Comparison of ENCODE assay signal across 10 mouse cellular contexts in genomic region chr9:25570436-25570835, GRCm38 (mm10).
DNase-seq lines count a peak whose midpoint lies in the region; ATAC-seq and TF ChIP-seq lines count a peak whose summit lies in the region.
"Had no signal": no experiment of that assay in that cellular context is flagged by ENCODE, and none has a peak within 500 bp of the region (broad histone marks: within the 10 kb centered on the region; RNA-seq: fewer than 3 reads in every experiment).

No protein-coding gene starts in this region.

- 58% methylated on average over 9 of the region's 9 CpGs for WGBS in liver, embryonic 14.5 days (ENCODE audit: insufficient replicate concordance)
- 75% methylated on average over 9 of the region's 9 CpGs for WGBS in stomach, embryonic 15.5 days

- H3K27ac ChIP-seq in gastrocnemius, adult 2 months, result peak overlapping the region; percentile 56
- H3K27ac ChIP-seq in liver, embryonic 14.5 days, result no peak overlapping the region
- H3K27ac ChIP-seq in stomach, embryonic 15.5 days, result 0 out of 2 replicates have a peak overlapping the region, but pooled peaks have one; percentile 69

- peak; percentile 55 for ATAC-seq in liver, embryonic 14.5 days (ENCODE audit: insufficient read depth)
- ATAC-seq in stomach, embryonic 15.5 days (ENCODE audit: insufficient read depth, low FRiP score, low read depth), result no peak

- no peaks in the 10 kb centered on the region for H3K36me3 ChIP-seq in liver, embryonic 14.5 days (replicated peaks; ENCODE audit: control insufficient read depth, insufficient read depth, low read depth)
- H3K36me3 ChIP-seq in stomach, embryonic 15.5 days, result no peaks in the 10 kb centered on the region

- no peaks in the 10 kb centered on the region for H3K9me3 ChIP-seq in liver, embryonic 14.5 days (ENCODE audit: control insufficient read depth, low read length)
- no peaks in the 10 kb centered on the region for H3K9me3 ChIP-seq in stomach, embryonic 15.5 days

- DNase-seq in gastrocnemius, adult 2 months, result no peak
- DNase-seq in gastrocnemius, postnatal 10 days, result no peak
- DNase-seq in right cerebral cortex, adult 18-20 months, result peak; percentile 31
- DNase-seq in right cerebral cortex, postnatal 4 days, result no peak
- peak in 2 of 3 experiments; percentile 18 to 24 for DNase-seq in liver, embryonic 14.5 days (ENCODE audit: low read depth in 3 of 3, low spot score in 3 of 3)
- DNase-seq in kidney, adult 18-20 months, result no peak
- DNase-seq in ovary, adult 18-20 months (ENCODE audit: low spot score), result no peak
- DNase-seq: cerebellum, postnatal 14 days; thymus, postnatal 25 days had no signal

- H3K4me3 ChIP-seq in gastrocnemius, adult 2 months, result no peak overlapping the region
- no peak overlapping the region for H3K4me3 ChIP-seq in liver, embryonic 14.5 days (ENCODE audit: insufficient read depth in 1 of 2, low read depth in 2 of 2, low read length in 2 of 2)
- no peak overlapping the region for H3K4me3 ChIP-seq in stomach, embryonic 15.5 days (replicated peaks)

- H3K4me2 ChIP-seq in liver, embryonic 14.5 days (ENCODE audit: low read depth), result no peak overlapping the region
- no peak overlapping the region for H3K4me2 ChIP-seq in stomach, embryonic 15.5 days

- H3K27me3 ChIP-seq in liver, embryonic 14.5 days (ENCODE audit: control insufficient read depth, insufficient read depth, low read length), result no peaks in the 10 kb centered on the region
- H3K27me3 ChIP-seq in stomach, embryonic 15.5 days (replicated peaks), result no peaks in the 10 kb centered on the region

- TF ChIP-seq CTCF in gastrocnemius, adult 2 months (IDR thresholded peaks at IDR 0.05), result no peak
- no peak for TF ChIP-seq CTCF in liver, embryonic 14.5 days (IDR thresholded peaks at IDR 0.05; ENCODE audit: low read depth)

- no peak for TF ChIP-seq EP300 in liver, embryonic 14.5 days (IDR thresholded peaks at IDR 0.05; ENCODE audit: low read depth)

- no peak overlapping the region for H3K9ac ChIP-seq in liver, embryonic 14.5 days (replicated peaks)
- no peak overlapping the region for H3K9ac ChIP-seq in stomach, embryonic 15.5 days

- intact Hi-C loops in gastrocnemius, adult 2 months (cut with DNase I), result loop anchor here (5.0 kb wide), 1 partner anchor 88 kb away; the partner anchor contains the start of gene Eepd1

- H3K4me1 ChIP-seq in liver, embryonic 14.5 days (replicated peaks; ENCODE audit: control insufficient read depth in 2 of 2, insufficient read depth in 2 of 2, low read length in 1 of 2), result peaks cover 0 to 11% of the 10 kb centered on the region in 2 experiments; a peak in 1 of 4 replicates
- H3K4me1 ChIP-seq in stomach, embryonic 15.5 days, result peaks cover 2% of the 10 kb centered on the region; the same call in 1 of the 2 replicates

Comparison
In these comparisons a context has a peak if more than half of its experiments do, and no peak if none do; other contexts are left out.
1. DNase-seq: peak in right cerebral cortex, adult 18-20 months (single experiment) and liver, embryonic 14.5 days (2 of 3); none in gastrocnemius, adult 2 months (single experiment), gastrocnemius, postnatal 10 days (single experiment), right cerebral cortex, postnatal 4 days (single experiment), kidney, adult 18-20 months (single experiment) and ovary, adult 18-20 months (single experiment).